Mouse (Mus musculus) urinary bladder, postnatal 25 days (tissue): ENCODE results near the gene Ube2d3.

Experiments used
- DNase-seq: peaks from one replicate; pipeline ENCODE4 v3.0.0; 2022; ENCODE audit warnings: low spot score

Gene Ube2d3

DNA sequence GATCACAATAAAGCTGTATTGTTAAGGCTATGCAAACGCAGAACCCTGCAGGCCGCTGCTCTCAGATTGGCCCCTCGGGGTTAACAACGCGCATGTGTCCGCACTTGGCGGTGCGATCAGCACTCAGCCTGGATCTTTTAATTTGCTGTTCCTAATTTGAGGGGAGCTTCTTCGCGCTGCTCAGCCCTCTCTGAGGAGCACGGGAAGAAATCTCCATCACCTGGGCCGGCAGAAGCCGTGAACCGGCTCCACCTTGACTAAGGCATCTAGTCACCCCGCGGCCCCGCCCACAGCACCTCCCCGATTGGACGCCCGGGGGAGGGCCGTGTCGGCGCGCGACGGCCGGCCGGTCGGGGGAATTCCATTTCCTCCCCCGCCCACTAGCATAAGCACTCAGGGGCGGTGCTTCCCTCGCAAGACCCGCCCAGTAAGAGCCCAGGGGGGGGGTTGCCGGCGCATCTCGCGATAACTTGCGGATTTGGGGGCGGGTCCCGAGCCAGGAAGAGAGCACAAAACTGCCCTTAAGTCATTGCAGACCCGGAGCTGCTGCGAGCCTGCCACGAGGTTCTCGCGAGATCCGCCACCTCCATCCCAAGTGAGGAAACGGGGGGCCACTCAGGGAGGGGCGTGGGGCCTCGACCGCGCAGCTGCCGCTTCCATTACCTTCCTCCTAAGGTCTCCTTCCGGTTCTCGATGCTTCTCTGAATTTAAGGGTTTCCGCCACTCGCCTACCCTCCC is at the start of gene Ube2d3:
Gene Ube2d3 (plus strand): TSS at position 392 of the 738 bp plus-strand sequence.
- DNase-seq, result peak; percentile 97

DNA sequence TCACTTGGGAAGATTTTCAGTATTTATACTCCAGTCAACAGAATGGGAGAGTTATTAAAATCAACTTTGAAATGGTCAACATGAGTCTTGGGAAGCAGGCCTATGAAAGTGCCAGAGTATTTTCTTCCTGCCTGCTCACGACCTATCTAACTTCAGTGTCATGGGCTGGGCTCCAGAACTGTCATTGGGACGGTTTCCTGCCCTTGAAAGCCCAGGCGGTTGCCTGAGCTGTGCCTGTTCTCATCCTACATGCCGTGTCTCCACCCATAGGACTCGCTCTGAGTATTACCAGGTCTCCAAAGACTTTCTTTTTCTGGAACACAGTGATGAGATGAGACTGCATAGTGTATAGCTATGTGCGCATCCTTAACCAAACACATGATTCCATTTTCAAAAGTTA is 44.8 kb upstream of the Ube2d3 start:
- no peak for DNase-seq

DNA sequence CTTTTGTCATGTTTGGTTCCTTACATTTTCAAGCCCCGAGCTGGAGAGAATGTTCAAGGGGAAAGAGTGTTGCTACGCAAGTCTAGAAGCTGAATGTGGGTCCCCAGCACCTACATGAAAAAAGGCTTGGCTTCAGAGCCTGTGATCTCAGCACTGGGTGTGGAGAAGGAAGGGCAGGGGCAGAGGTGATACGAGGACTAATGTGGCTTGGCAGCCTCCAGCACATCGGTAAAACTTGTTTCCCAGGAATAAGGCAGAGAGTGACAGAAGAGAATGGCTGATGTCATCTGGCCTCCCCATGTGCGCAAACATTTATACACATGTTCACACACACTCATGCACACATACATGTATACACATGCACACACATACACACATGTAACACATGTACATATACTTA is 42.9 kb upstream of the Ube2d3 start:
- no peak for DNase-seq

DNA sequence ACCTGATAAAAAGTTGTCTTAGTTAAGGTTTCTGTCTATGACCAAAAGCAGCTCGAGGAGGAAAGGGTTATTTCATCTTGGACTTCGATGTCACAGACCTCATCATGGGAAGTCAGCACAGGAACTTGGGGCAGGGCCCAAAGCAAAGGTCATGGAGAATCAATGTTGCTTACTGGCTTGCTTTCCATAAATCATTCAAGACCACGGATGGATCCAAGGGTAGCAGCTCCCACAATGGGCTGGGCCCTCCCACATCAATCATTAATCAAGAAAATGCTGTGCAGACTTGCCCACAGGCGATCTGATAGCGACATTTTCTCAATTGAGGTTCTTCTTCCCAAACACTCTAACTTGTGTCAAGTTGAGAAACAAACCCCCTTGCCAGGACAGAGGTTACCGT is 41.9 kb upstream of the Ube2d3 start:
- no peak for DNase-seq

DNA sequence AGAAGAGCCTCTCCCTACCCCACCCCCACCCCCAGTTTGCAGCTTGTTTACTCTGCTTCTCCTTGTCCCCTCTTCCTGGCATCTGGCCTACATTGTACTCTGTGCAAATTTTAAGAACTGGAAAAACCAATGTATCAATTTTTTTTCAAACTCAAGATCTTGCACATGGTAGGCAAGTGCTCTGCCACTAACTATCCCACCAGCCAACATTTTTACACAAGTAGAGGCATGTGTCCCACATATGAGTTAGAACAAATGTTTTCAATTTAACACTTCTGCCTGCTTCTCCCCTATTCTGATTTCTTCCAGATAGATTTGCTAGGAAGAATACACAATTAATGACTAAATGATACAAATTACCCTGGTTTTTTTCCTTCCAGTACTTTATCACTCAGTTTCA is 40.8 kb upstream of the Ube2d3 start:
- DNase-seq, result no peak

DNA sequence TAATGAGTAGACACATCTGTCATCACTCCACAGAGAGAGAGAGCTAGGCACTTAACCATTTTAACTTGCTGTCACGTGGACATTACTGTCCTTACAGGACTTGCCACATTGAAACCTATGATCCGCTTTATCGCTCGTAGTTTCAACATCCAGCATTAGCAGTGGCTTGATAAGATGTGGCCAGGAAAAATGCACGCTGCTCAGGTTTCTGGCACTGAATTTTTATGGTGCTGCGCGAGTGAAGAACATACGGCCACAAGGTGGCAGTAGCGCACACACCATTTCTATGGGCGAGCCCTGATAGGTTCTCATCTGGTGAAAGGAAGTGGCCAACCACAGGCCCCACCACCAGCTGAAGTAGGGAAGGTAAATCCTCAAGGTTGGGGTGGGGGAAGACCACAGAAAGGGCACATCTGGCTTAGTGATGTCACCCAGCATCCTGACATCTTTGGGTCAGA is 35.7 kb upstream of the Ube2d3 start:
- peak; percentile 84 for DNase-seq

DNA sequence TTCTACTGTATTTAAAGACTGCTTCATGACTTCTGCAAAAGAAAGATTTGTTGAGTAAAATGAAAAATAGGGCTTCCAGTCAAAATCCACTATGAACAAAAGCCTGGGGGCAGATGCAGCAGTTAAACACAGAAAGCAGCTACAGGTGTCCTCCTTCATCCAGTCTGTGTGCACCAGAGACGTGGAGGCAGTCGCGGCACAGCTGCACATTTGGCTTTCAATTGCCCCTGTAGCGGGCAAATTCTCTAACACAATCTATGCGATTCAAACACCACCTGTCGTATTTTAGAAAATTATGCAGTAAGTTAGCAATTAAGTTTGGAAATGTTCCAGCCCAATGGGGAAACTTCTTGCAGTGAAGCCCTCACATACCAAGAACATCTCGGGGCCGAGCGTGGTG is 34.7 kb upstream of the Ube2d3 start:
- DNase-seq, result no peak

DNA sequence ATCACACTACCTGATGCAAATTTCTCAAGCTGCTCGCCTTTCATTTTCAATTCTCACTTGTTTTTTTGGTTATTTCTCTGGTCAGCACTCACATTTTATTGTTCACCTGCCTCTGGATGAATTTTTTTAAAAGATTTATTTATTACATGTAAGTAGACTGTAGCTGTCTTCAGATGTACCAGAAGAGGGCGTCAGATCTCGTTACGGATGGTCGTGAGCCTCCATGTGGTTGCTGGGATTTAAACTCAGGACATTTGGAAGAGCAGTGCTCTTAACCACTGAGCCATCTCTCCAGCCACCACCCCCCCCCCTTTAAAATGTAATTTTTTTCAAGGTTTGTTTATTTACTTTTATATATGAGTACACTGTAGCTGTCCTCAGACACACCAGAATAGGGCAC is 34.1 kb upstream of the Ube2d3 start:
- no peak for DNase-seq

DNA sequence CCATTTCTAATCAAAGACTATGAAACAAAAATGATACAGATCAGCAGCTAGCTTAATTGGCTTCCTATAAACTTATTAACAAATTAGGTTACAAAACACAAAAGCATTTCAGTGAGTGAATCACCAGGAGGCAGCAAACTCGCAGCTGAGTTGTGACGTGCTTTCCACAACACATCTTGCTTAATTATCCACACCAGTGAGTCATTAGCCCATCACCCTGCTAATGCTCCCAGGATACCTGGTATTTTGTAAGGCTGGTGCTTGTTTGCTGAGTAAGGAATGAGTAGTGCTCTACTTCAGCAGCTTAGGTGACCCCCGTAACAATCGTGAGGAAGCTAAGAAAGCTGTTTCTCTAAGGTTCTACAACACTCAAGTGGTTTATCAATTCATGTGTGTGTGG is 33.4 kb upstream of the Ube2d3 start:
- DNase-seq, result no peak

DNA sequence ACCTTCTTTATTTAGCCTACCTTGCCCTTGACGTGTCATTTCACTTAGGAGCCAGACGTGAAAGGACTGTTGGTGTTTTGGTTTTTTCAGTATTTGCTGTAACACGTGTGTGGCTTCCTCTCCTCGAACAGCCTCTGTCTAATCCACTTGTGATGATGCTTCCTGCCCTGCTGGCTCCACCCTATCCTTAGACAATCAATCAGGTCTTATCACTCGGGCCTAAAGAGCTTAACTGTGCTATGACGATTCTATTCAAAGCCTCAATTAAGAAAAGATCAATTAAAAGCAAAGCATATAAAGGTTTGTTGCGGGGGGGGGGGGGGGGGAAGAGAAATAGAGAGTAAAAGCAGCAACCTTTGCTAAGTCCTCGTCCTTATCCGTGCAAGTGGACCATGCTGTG is 30.6 kb upstream of the Ube2d3 start:
- no peak for DNase-seq

DNA sequence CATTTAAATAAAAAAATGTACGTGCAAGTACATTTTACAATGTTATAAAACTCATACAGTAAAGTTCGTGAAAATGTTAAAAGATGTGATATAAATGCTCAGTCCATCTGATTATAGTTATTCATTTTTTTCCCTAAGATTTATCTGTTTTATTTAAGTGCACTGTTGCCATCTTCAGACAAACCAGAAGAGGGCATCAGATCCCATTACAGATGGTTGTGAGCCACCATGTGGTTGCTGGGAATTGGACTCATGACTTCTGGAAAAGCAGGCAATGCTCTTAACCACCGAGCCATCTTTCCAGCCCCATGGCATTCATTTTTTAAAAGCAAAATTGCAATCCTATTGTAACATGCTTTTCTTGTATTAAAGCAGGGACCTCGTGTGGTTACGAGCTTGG is 28.7 kb upstream of the Ube2d3 start:
- DNase-seq, result no peak

DNA sequence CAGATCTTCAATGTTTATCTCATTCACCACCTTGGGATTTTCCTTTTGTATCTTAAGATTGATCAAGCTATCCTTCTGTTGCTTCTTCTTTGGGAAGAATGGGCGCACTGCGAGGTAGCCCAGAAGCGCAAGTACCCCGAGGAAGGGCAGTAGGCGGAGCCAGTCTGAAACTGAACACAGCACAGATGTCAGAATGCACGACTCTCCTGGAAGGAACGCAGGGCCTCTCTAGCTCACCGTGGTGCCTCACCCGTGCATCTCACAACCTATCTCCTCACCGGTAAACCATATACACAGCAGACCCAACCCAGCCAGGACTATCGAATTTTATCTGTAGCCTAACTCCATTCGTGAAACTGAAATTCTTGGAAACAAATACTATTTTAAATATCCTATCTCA is 26.9 kb upstream of the Ube2d3 start:
- DNase-seq, result no peak

DNA sequence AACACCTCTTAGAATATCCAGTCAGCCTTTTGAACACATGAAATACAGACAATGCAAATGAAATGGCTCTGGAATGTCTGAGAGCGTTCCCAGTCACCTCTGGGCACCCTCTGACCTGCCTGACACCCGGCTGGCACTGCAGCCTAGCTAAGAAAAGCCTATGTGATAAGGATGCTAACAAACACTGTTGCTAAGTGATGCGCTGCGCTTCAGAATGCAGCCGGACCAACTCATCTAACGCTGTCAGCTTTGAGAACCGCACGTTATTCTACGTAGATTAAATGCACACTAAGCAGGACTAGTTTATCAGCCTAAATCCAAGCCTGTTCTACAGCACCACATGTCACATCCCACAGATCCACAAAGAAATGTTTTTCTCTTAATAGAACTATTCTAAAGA is 26.1 kb upstream of the Ube2d3 start:
- DNase-seq, result no peak

DNA sequence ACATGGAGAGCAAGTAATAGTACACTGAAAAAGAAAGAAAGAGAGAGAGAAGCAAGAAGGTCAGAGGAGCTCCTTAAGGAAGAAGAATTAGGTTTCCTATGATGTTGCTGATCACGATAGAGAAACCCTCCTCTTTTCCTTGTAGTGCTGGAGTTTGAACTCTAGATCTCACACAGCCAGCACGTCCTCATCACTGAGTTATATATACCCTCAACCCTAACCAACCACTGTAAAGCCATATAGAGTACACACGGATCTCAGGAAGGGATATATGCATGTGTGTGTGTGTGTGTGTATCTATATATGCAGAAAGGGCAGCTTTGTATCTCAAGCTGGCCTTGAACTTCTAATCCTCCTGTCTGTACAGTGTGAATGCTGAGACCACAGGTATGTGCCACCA is 20.7 kb upstream of the Ube2d3 start:
- DNase-seq, result no peak

DNA sequence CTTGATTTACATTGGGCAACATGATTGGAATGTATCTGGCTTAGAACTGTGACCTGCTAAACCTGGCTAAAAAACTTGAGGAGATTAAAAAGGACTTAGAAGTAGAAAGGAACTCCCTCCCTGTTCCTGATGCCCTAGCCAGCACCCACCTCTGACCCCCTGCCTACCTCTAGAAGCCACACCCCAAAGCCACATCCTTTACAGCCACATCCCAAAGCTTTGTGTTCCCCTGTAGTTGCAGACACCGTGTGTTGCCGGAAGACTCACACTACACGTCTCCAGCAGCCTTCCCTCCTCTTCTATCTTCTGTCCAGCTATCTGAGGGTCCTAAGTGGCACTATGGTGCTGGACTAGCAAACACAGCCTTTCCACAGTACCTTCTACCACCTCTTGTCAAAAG is 20.1 kb upstream of the Ube2d3 start:
- DNase-seq, result no peak

DNA sequence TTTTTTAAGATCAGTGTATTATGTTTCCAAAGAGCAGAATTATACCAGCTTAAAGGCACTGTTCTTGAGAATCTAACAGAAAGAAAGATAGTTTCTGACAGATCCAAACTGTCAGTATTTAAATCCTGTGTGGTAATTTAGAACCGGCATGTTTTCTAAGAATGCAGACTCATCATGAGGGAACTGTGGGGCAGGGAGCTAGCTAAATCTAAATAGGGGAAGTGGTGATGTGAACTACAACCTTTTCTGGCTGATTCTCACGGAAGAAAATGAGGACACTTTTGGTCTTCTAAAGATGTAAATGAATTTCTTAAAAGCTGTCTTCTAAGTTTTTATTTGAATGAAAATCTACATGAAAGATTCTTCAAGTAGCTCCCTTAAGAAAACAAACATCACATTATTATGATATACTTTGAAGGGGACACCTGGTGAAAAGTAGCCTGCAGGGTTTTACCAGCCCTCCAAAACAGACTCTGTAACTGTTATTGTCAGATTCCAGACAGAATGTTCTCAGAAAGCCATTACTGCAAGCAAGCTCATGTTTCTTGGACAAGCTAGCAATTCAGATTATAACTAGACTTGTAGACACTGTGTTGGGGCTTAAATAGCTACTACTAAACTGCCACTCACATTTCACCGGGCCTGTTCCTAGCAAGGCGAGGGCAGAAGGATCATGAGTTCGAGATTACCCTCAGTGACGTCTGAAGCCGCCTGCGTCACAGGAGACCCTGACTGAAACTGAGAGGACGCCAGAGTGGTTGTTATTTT is 17.2 kb upstream of the Ube2d3 start:
- no peak for DNase-seq

DNA sequence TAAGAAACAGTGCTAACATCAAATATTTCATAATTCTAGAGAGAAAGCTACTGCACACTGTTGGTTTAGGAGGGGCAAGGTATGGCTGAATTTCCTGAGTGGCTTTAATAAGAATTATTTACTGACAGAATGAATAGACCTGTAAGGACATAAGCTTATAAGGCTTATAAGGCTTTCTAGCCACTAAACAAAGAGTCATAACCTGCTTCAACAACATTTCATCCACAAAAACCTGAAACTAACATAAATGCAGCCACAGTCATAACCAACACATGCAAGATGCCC is 16.7 kb upstream of the Ube2d3 start:
- DNase-seq, result no peak

DNA sequence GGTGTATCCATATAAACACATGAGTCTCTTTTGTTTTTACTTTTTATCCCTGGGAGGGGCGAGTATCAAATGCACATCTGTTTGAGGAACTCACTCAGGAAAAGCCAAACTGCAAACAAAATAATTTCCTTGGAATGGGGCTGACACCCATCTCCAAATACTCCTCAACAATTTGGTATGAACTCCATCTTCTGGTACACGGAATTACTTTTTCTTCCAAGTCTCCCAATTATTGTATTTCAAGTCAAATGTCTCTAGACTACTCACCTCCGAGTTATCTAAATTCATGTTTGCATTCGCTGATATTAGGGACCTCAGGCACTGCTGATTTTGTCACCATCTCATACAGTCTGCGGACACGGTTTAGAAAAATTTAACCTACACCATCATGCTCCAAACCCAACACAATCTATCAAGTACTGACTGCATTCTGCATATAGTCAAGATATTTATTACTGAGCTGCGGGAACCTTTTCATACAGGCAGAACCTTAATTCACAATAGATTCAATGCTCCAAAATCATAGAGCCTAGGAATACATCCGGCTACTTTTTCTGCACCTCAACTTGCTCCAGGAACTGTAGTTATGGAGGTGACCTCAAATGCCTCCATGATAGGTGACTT is 15.6 kb upstream of the Ube2d3 start:
- DNase-seq, result no peak

DNA sequence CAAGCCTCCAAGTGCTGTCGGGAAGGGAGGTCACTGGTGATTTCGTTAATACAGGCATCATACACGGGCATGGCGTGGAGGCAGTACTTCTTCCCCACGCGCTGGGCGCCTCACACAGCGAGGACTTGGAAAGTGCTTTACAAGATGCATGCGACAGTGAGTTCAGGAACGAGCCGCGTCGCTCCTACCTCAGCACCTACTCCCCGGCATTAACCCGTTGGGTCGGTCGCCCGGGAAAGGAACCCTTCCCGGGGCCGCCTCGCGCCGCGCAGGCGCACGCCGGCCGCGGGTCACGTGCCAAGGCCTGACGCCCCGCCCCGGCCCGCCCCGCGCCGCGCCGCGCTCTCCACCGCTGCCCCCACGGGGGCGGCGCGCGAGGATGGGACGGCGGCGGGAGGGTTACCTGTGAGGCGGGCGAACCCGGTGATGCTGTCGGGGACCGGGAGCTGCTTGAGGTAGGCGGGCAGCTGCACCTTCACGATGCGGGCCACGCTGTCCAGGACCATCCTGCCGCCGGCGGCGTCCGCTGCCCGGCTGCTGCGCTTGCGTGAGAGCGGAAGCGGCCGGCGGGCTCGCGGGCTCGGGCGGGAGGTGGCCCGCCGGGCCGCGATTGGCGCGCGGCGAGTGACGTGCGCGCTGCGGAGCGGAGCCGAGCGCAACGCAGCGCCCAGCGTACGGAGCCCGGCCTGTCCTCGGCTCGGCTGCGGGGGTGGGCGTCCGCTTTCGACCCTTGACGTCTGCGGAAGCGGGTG is 14.9 kb upstream of the Ube2d3 start:
- peak; percentile 83 for DNase-seq

DNA sequence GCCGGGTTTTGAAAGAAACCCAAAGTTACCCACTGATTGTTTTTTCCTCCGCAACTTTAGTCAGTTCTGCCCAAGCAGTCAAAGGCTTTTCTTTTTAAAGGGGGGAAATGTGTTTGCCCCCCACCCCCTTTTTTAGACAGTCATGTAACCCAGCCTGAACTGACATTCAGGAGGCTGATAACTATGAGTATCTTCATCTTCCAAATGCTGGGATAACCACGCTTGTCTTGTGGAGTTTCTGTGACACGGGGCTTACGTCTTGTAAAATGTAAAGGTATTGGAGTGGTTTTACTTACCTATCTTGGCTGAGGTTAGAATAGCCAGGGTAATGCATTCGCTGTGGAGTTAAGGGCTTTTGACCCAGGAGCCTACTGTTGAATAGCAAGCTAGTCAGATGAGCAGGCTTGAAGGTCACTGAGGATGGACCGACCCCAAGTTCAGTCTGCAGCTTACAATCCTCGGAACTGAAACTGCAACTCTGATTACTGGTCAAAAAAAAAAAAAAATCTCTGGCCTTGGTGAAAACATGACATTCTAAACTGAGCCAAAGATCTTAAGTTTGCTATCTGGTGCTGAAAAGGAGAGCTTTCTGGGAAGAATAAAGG is 14.2 kb upstream of the Ube2d3 start, which contains the start of gene Cisd2:
Gene Cisd2 (minus strand): TSS at position 318 of the 605 bp plus-strand sequence.
- no peak for DNase-seq

DNA sequence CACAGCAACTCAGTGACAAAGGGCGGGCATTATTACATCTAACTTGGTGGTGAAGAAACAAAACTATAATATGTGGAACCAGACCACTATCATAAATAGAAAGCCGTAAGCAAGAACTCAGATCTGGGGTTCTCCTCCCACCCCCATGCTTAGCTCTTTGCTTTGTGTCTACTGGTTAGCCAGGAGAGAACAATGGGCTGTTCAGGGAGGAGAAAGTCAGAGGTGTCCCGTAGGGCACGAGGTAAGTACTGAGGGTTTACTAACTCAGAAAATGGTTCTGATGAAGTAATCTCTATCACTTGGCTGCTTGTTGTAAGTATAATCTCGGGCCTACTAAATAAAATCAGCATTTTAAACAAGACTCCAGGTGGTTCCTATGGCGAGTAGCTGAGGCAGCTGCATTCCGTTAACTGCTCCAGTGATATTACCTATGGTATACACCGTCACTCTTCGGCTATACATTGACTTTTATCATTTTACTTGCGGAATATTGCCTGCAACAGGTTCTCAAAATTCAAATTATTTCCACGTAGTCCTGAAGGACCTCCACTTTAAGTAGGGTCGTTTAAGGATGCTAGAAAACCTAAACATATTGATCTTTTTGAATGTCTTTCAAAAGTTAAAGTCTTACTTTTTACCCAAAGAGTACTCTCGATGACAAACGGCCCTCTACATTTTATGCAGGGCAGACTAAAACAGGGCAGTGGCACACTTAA is 890 bp upstream of the Ube2d3 start:
- DNase-seq, result no peak

DNA sequence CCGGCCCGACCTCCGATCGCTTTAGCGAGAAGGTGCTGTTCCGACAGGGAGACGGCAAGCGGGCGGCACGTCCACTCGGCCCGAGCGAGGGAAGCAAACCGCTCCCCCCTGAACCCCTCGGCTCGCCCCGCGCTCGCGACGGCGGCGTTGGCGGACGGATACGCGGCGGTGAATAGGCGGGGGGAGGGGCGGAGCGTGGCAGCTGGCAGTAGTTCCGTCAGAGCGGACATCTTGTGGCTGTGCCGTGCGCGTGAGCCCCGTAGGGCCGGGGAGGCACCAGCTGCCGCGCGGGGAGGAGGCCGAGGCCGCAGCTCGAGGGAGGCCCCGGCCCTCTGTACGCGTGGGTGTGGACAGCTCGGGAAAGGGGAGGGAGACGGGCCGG is 573 bp downstream of the Ube2d3 start:
- DNase-seq, result peak; percentile 95
